In genomic region chr5:5211780-5212135, GRCm38 (mm10) we compare ENCODE assay signal across 24 mouse cellular contexts.
DNase-seq lines count a peak whose midpoint lies in the region; ATAC-seq lines count a peak whose summit lies in the region.
"Had no signal": no experiment of that assay in that cellular context is flagged by ENCODE, and none has a peak within 500 bp of the region (broad histone marks: within the 10 kb centered on the region; RNA-seq: fewer than 3 reads in every experiment).

No protein-coding gene starts in this region.

- no peaks in the 10 kb centered on the region for H3K36me3 ChIP-seq in heart, embryonic 14.5 days (ENCODE audit: control insufficient read depth, insufficient read depth, low read length)
- H3K36me3 ChIP-seq in liver, embryonic 12.5 days, result no peaks in the 10 kb centered on the region
- H3K36me3 ChIP-seq in liver, embryonic 11.5 days (ENCODE audit: control insufficient read depth, insufficient read depth, low read length), result no peaks in the 10 kb centered on the region
- no peaks in the 10 kb centered on the region for H3K36me3 ChIP-seq in intestine, embryonic 16.5 days (ENCODE audit: control insufficient read depth, insufficient read depth, low read length)
- H3K36me3 ChIP-seq: hindbrain, embryonic 10.5 days; hindbrain, embryonic 15.5 days had no signal

- peaks cover 15 to 26% of the 10 kb centered on the region in 2 experiments for H3K4me1 ChIP-seq in heart, embryonic 14.5 days (ENCODE audit: control insufficient read depth in 2 of 2, insufficient read depth in 2 of 2, low read length in 2 of 2)
- peaks cover 17% of the 10 kb centered on the region for H3K4me1 ChIP-seq in liver, embryonic 12.5 days
- peaks cover 8% of the 10 kb centered on the region; the same call in 1 of the 2 replicates for H3K4me1 ChIP-seq in liver, embryonic 11.5 days (replicated peaks; ENCODE audit: control insufficient read depth, insufficient read depth, low read length)
- no peaks in the 10 kb centered on the region for H3K4me1 ChIP-seq in brown adipose tissue, adult 24 weeks (ENCODE audit: control insufficient read depth, insufficient read depth, insufficient read length, low read length)
- no peaks in the 10 kb centered on the region for H3K4me1 ChIP-seq in intestine, embryonic 16.5 days (ENCODE audit: control insufficient read depth, insufficient read depth, low read length)
- H3K4me1 ChIP-seq: hindbrain, embryonic 10.5 days; hindbrain, embryonic 15.5 days had no signal

- H3K9ac ChIP-seq in heart, embryonic 14.5 days (ENCODE audit: low read length), result peak overlapping the region; percentile 4; the same call in 1 of the 2 replicates
- peak overlapping the region; percentile 39; the same call in 1 of the 2 replicates for H3K9ac ChIP-seq in liver, embryonic 12.5 days
- H3K9ac ChIP-seq in liver, embryonic 11.5 days (ENCODE audit: low read depth, low read length), result no peak overlapping the region
- H3K9ac ChIP-seq in intestine, embryonic 16.5 days (ENCODE audit: low read depth, low read length), result no peak overlapping the region
- H3K9ac ChIP-seq: hindbrain, embryonic 15.5 days had no signal

- no peak for DNase-seq in heart, adult 9 months (ENCODE audit: low spot score in 2 of 2)
- no peak for DNase-seq in liver, embryonic 11.5 days (ENCODE audit: low spot score)
- DNase-seq in gastrocnemius, postnatal 4 days (ENCODE audit: low spot score in 2 of 2), result no peak
- DNase-seq: adrenal gland, postnatal 25 days; B cell, adult 2 months; cerebellum, adult 18-20 months; gastrocnemius, adult 2 months; kidney, adult 9 months; kidney, postnatal 10 days; layer of hippocampus, postnatal 36 days; left cerebral cortex, postnatal 4 days; lung, adult 2 months; right cerebral cortex, postnatal 25 days; thymus, adult 18-20 months; thymus, postnatal 25 days had no signal

- H3K4me3 ChIP-seq in heart, embryonic 14.5 days (ENCODE audit: control insufficient read depth in 1 of 2, insufficient read depth in 1 of 2, low read depth in 1 of 2, low read length in 2 of 2), result no peak overlapping the region
- no peak overlapping the region for H3K4me3 ChIP-seq in liver, embryonic 12.5 days
- no peak overlapping the region for H3K4me3 ChIP-seq in liver, embryonic 11.5 days (ENCODE audit: low read depth, low read length)
- no peak overlapping the region for H3K4me3 ChIP-seq in brown adipose tissue, adult 24 weeks (ENCODE audit: insufficient read depth, low read depth, low read length)
- no peak overlapping the region for H3K4me3 ChIP-seq in intestine, embryonic 16.5 days (ENCODE audit: low read length)
- H3K4me3 ChIP-seq: erythroblast, embryonic 14.5 days; gastrocnemius, adult 2 months; hindbrain, embryonic 10.5 days; hindbrain, embryonic 15.5 days had no signal

- H3K27ac ChIP-seq in heart, embryonic 14.5 days (replicated peaks in 1 of 2; ENCODE audit: control insufficient read depth in 1 of 2, insufficient read depth in 1 of 2, low read depth in 2 of 2, low read length in 2 of 2), result peak overlapping the region; percentile 59 to 75
- H3K27ac ChIP-seq in liver, embryonic 12.5 days, result no peak overlapping the region
- H3K27ac ChIP-seq in liver, embryonic 11.5 days (ENCODE audit: low read depth, low read length), result no peak overlapping the region
- H3K27ac ChIP-seq in brown adipose tissue, adult 24 weeks (replicated peaks; ENCODE audit: low read depth, low read length), result peak overlapping the region; percentile 66
- H3K27ac ChIP-seq in intestine, embryonic 16.5 days (ENCODE audit: low read length), result no peak overlapping the region
- H3K27ac ChIP-seq: gastrocnemius, adult 2 months; hindbrain, embryonic 10.5 days; hindbrain, embryonic 15.5 days had no signal

- ATAC-seq in heart, embryonic 14.5 days (ENCODE audit: insufficient number of reproducible peaks, insufficient read depth, low FRiP score, low read depth), result no peak
- no peak for ATAC-seq in liver, embryonic 12.5 days
- ATAC-seq in liver, embryonic 11.5 days (replicated peaks; ENCODE audit: low FRiP score), result no peak
- ATAC-seq in intestine, embryonic 16.5 days, result peak; percentile 68
- ATAC-seq: midbrain, embryonic 16.5 days had no signal

- 31% methylated on average over 1 of the region's 1 CpGs for WGBS in heart, embryonic 14.5 days
- WGBS in liver, embryonic 12.5 days (ENCODE audit: insufficient replicate concordance), result 20% methylated on average over 1 of the region's 1 CpGs
- WGBS in liver, embryonic 11.5 days, result 33% methylated on average over 1 of the region's 1 CpGs
- 33% methylated on average over 1 of the region's 1 CpGs for WGBS in intestine, embryonic 16.5 days

- no peaks in the 10 kb centered on the region for H3K27me3 ChIP-seq in heart, embryonic 14.5 days (ENCODE audit: control insufficient read depth, insufficient read depth, low read length)
- peaks cover 3% of the 10 kb centered on the region; the same call in 1 of the 2 replicates for H3K27me3 ChIP-seq in liver, embryonic 12.5 days (replicated peaks)
- no peaks in the 10 kb centered on the region for H3K27me3 ChIP-seq in liver, embryonic 11.5 days (replicated peaks; ENCODE audit: control insufficient read depth, insufficient read depth, low read length)
- H3K27me3 ChIP-seq in intestine, embryonic 16.5 days (replicated peaks; ENCODE audit: control insufficient read depth, insufficient read depth, low read length), result no peaks in the 10 kb centered on the region
- H3K27me3 ChIP-seq: hindbrain, embryonic 15.5 days had no signal

- H3K9me3 ChIP-seq in heart, embryonic 14.5 days (ENCODE audit: control insufficient read depth, low read length), result no peaks in the 10 kb centered on the region
- H3K9me3 ChIP-seq in liver, embryonic 12.5 days (replicated peaks), result no peaks in the 10 kb centered on the region
- no peaks in the 10 kb centered on the region for H3K9me3 ChIP-seq in liver, embryonic 11.5 days (ENCODE audit: control insufficient read depth, low read length)
- H3K9me3 ChIP-seq in intestine, embryonic 16.5 days (ENCODE audit: control insufficient read depth, low read length), result no peaks in the 10 kb centered on the region
- H3K9me3 ChIP-seq: hindbrain, embryonic 10.5 days; hindbrain, embryonic 15.5 days had no signal

- peak overlapping the region; percentile 52 for H3K4me2 ChIP-seq in heart, embryonic 14.5 days (ENCODE audit: low read length)
- peak overlapping the region; percentile 41 for H3K4me2 ChIP-seq in liver, embryonic 12.5 days
- no peak overlapping the region for H3K4me2 ChIP-seq in liver, embryonic 11.5 days
- H3K4me2 ChIP-seq in intestine, embryonic 16.5 days (ENCODE audit: low read depth, low read length), result no peak overlapping the region
- H3K4me2 ChIP-seq: hindbrain, embryonic 15.5 days; midbrain, embryonic 11.5 days had no signal

Comparison
In these comparisons a context has a peak if more than half of its experiments do, and no peak if none do; other contexts are left out.
1. H3K4me2 ChIP-seq: peak in heart, embryonic 14.5 days (single experiment) and liver, embryonic 12.5 days (single experiment); none in liver, embryonic 11.5 days (single experiment) and intestine, embryonic 16.5 days (single experiment).
2. H3K9ac ChIP-seq: peak in heart, embryonic 14.5 days (single experiment) and liver, embryonic 12.5 days (single experiment); none in liver, embryonic 11.5 days (single experiment) and intestine, embryonic 16.5 days (single experiment).
3. H3K27ac ChIP-seq: peak in heart, embryonic 14.5 days (2 of 2) and brown adipose tissue, adult 24 weeks (single experiment); none in liver, embryonic 12.5 days (single experiment), liver, embryonic 11.5 days (single experiment) and intestine, embryonic 16.5 days (single experiment).